Mouse (Mus musculus): ENCODE results near the gene Sec14l1. TPM values are rescaled to one million over a fixed set of nuclear protein-coding genes. Genes with fewer than 3 reads are reported as not detected.
A peak's percentile ranks its signal among the peaks of the same experiment; 100 is the strongest.

Sec14l1 gene
- total and polyA plus RNA-seq, 2 experiments from 2014 or later, result 38.0 to 71.6 TPM

DNA sequence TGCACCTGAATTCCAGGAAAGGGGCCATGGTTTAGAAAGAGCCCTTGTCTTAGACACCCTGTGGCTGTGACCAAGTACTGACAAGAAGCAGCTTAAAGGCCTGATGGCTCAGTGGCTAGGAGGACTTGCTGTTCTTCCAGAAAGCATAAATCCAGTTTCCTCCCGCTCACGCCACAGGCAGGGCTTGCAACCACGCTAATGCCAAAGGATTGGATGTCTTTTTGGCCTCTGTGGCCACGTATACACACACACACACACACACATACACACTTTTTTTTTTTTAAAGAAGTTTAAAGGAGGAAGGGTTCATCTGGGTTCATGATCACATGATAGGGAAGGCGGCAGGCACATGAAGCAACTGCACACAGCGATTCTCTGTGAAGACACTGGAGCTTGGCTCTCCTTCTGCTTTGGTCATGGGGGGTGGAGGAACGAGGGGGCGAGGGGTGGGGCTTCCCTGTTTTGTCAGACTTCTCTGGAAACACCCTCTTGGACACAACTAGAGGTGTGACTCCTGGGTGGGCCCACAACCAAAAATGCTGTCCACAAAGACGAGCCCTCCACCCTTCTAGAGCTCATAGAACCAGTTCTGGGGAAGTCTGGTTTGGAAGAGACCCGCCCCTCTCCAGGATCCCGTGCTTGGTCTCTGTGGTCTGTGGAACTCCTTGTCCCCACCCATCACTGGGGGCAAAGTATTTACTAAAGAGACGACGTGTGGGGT, 26.5 kb upstream of the Sec14l1 start:
- WGBS, result 80% methylated on average over 13 of the region's 13 CpGs
- H3K4me1 ChIP-seq (ENCODE audit: control insufficient read depth, insufficient read depth), result peaks cover 33% of the 10 kb centered on the region
- H3K27ac ChIP-seq (ENCODE audit: low read depth), result peak overlapping the region; percentile 64; the same call in 1 of the 2 replicates

GRCm38 (mm10) chr11:117089673-117090419, 25.1 kb upstream of the Sec14l1 start:
- Histone ChIP-seq H3K27me3 (ENCODE audit: control insufficient read depth, insufficient read depth, low read length) (no peaks in the 10 kb centered on the region), H3K36me3 (replicated peaks; ENCODE audit: control insufficient read depth, insufficient read depth, low read length) (no peaks in the 10 kb centered on the region), H3K4me2 (ENCODE audit: low read depth, low read length) (no peak overlapping the region), H3K4me3 (ENCODE audit: low read depth, low read length) (no peak overlapping the region), H3K9me3 (replicated peaks; ENCODE audit: control insufficient read depth, low read length) (no peaks in the 10 kb centered on the region), H3K27ac (ENCODE audit: low read depth) (no peak overlapping the region), H3K9ac (replicated peaks; ENCODE audit: low read depth, low read length) (no peak overlapping the region), H3K4me1 (ENCODE audit: control insufficient read depth, insufficient read depth) (peaks cover 45% of the 10 kb centered on the region)
- DNase-seq (ENCODE audit: low spot score) (no peak), ATAC-seq (ENCODE audit: insufficient read depth, low read depth) (no peak)
- 74% methylated on average over 8 of the region's 9 CpGs for WGBS
- TF ChIP-seq CTCF (IDR thresholded peaks at IDR 0.05; ENCODE audit: low read depth), result no peak
- TF ChIP-seq EP300 (IDR thresholded peaks at IDR 0.05; ENCODE audit: low read depth), result no peak

More for the DNA sequence above, 26.5 kb upstream of the Sec14l1 start:
- H3K9ac ChIP-seq (replicated peaks; ENCODE audit: low read depth, low read length), result no peak overlapping the region
- H3K27me3 ChIP-seq (ENCODE audit: control insufficient read depth, insufficient read depth, low read length), result no peaks in the 10 kb centered on the region
- DNase-seq (ENCODE audit: low spot score) (no peak), ATAC-seq (ENCODE audit: insufficient read depth, low read depth) (no peak)
- no peak for TF ChIP-seq CTCF (IDR thresholded peaks at IDR 0.05; ENCODE audit: low read depth)
- no peak for TF ChIP-seq EP300 (IDR thresholded peaks at IDR 0.05; ENCODE audit: low read depth)
- H3K4me2 ChIP-seq (ENCODE audit: low read depth, low read length), result no peak overlapping the region
- no peaks in the 10 kb centered on the region for H3K9me3 ChIP-seq (replicated peaks; ENCODE audit: control insufficient read depth, low read length)
- no peaks in the 10 kb centered on the region for H3K36me3 ChIP-seq (replicated peaks; ENCODE audit: control insufficient read depth, insufficient read depth, low read length)
- H3K4me3 ChIP-seq (ENCODE audit: low read depth, low read length), result no peak overlapping the region

GRCm38 (mm10) chr11:117091406-117091805, 23.6 kb upstream of the Sec14l1 start:
- H3K9ac ChIP-seq (replicated peaks; ENCODE audit: low read depth, low read length), result no peak overlapping the region
- peaks cover 54% of the 10 kb centered on the region for H3K4me1 ChIP-seq (ENCODE audit: control insufficient read depth, insufficient read depth)
- 53% methylated on average over 4 of the region's 4 CpGs for WGBS
- H3K4me3 ChIP-seq (ENCODE audit: low read depth, low read length), result no peak overlapping the region
- no peak for TF ChIP-seq CTCF (IDR thresholded peaks at IDR 0.05; ENCODE audit: low read depth)
- no peak; the same call in 1 of the 2 replicates for TF ChIP-seq EP300 (IDR thresholded peaks at IDR 0.05; ENCODE audit: low read depth)
- peak overlapping the region; percentile 38; the same call in 1 of the 2 replicates for H3K4me2 ChIP-seq (ENCODE audit: low read depth, low read length)
- H3K9me3 ChIP-seq (replicated peaks; ENCODE audit: control insufficient read depth, low read length), result no peaks in the 10 kb centered on the region
- no peak for ATAC-seq (ENCODE audit: insufficient read depth, low read depth)
- no peak for DNase-seq (ENCODE audit: low spot score)
- no peaks in the 10 kb centered on the region for H3K36me3 ChIP-seq (replicated peaks; ENCODE audit: control insufficient read depth, insufficient read depth, low read length)
- H3K27ac ChIP-seq (ENCODE audit: low read depth), result peak overlapping the region; percentile 85
- H3K27me3 ChIP-seq (ENCODE audit: control insufficient read depth, insufficient read depth, low read length), result no peaks in the 10 kb centered on the region

- DNase-seq (ENCODE audit: low spot score), result peak; percentile 75
- H3K9me3 ChIP-seq (replicated peaks; ENCODE audit: control insufficient read depth, low read length), result no peaks in the 10 kb centered on the region
- TF ChIP-seq EP300 (IDR thresholded peaks at IDR 0.05; ENCODE audit: low read depth) (no peak), CTCF (IDR thresholded peaks at IDR 0.05; ENCODE audit: low read depth) (no peak)
- no peak overlapping the region; the same call in 1 of the 2 replicates for H3K9ac ChIP-seq (replicated peaks; ENCODE audit: low read depth, low read length)
- H3K4me2 ChIP-seq (ENCODE audit: low read depth, low read length), result peak overlapping the region; percentile 38
- no peak overlapping the region for H3K4me3 ChIP-seq (ENCODE audit: low read depth, low read length)
- no peaks in the 10 kb centered on the region for H3K36me3 ChIP-seq (replicated peaks; ENCODE audit: control insufficient read depth, insufficient read depth, low read length)
- H3K4me1 ChIP-seq (ENCODE audit: control insufficient read depth, insufficient read depth), result peaks cover 53% of the 10 kb centered on the region
- H3K27me3 ChIP-seq (ENCODE audit: control insufficient read depth, insufficient read depth, low read length), result no peaks in the 10 kb centered on the region
- peak overlapping the region; percentile 85 for H3K27ac ChIP-seq (ENCODE audit: low read depth)
- ATAC-seq (ENCODE audit: insufficient read depth, low read depth), result peak; percentile 70; the same call in 1 of the 2 replicates
- WGBS, result 20% methylated on average over 22 of the region's 22 CpGs
These were observed 23.1 kb upstream of the Sec14l1 start for GRCm38 (mm10) chr11:117091845-117092244.

- DNase-seq (ENCODE audit: low spot score) (no peak), ATAC-seq (ENCODE audit: insufficient read depth, low read depth) (no peak)
- TF ChIP-seq CTCF (IDR thresholded peaks at IDR 0.05; ENCODE audit: low read depth), result no peak
- Histone ChIP-seq H3K36me3 (replicated peaks; ENCODE audit: control insufficient read depth, insufficient read depth, low read length) (no peaks in the 10 kb centered on the region), H3K9me3 (replicated peaks; ENCODE audit: control insufficient read depth, low read length) (no peaks in the 10 kb centered on the region), H3K9ac (replicated peaks; ENCODE audit: low read depth, low read length) (no peak overlapping the region), H3K4me2 (ENCODE audit: low read depth, low read length) (no peak overlapping the region), H3K4me1 (ENCODE audit: control insufficient read depth, insufficient read depth) (peaks cover 47% of the 10 kb centered on the region), H3K27me3 (ENCODE audit: control insufficient read depth, insufficient read depth, low read length) (no peaks in the 10 kb centered on the region), H3K27ac (ENCODE audit: low read depth) (peak overlapping the region; percentile 85), H3K4me3 (ENCODE audit: low read depth, low read length) (no peak overlapping the region)
- WGBS, result 54% methylated on average over 8 of the region's 8 CpGs
These were observed 22.3 kb upstream of the Sec14l1 start for GRCm38 (mm10) chr11:117092711-117093110.
